ENCODE assay signal across 8 mouse cellular contexts in genomic region chr10:86301593-86302317, GRCm38 (mm10). TPM values are rescaled to one million over a fixed set of nuclear protein-coding genes. Genes with fewer than 3 reads are reported as not detected.
A peak's percentile ranks its signal among the peaks of the same experiment; 100 is the strongest.
DNase-seq lines count a peak whose midpoint lies in the region; ATAC-seq lines count a peak whose summit lies in the region.

No protein-coding gene starts in this region.

- no peaks in the 10 kb centered on the region for H3K9me3 ChIP-seq in heart, embryonic 12.5 days (replicated peaks)
- H3K9me3 ChIP-seq in limb, embryonic 12.5 days = no peaks in the 10 kb centered on the region
- no peaks in the 10 kb centered on the region for H3K9me3 ChIP-seq in neural tube, embryonic 12.5 days

- peaks cover 33% of the 10 kb centered on the region for H3K4me1 ChIP-seq in heart, embryonic 12.5 days (replicated peaks)
- peaks cover 40% of the 10 kb centered on the region for H3K4me1 ChIP-seq in limb, embryonic 12.5 days (replicated peaks)
- H3K4me1 ChIP-seq in neural tube, embryonic 12.5 days = peaks cover 10% of the 10 kb centered on the region

- peak; percentile 58 to 74 for DNase-seq in heart, adult 18-20 months
- no peak for DNase-seq in heart, postnatal 25 days (ENCODE audit: low spot score)
- DNase-seq in layer of hippocampus, adult 18-20 months (ENCODE audit: low spot score in 2 of 2) = no peak
- no peak for DNase-seq in layer of hippocampus, adult 11-12 months (ENCODE audit: low spot score)
- no peak for DNase-seq in urinary bladder, adult 18-20 months (ENCODE audit: low spot score in 2 of 2)

- intact Hi-C loops in heart, postnatal 25 days (cut with DNase I) = loop anchor here (2.0 kb wide), 2 partner anchors 39 to 151 kb away; no protein-coding TSS in a partner anchor

- peak overlapping the region; percentile 95 for H3K9ac ChIP-seq in heart, embryonic 12.5 days
- peak overlapping the region; percentile 84 for H3K9ac ChIP-seq in limb, embryonic 12.5 days (replicated peaks)
- H3K9ac ChIP-seq in neural tube, embryonic 12.5 days = peak overlapping the region; percentile 68; the same call in 1 of the 2 replicates

- peaks cover 10% of the 10 kb centered on the region for H3K36me3 ChIP-seq in heart, embryonic 12.5 days
- H3K36me3 ChIP-seq in limb, embryonic 12.5 days = peaks cover 10% of the 10 kb centered on the region; the same call in 1 of the 2 replicates
- H3K36me3 ChIP-seq in neural tube, embryonic 12.5 days = no peaks in the 10 kb centered on the region

- 4% methylated on average over 4 of the region's 4 CpGs for WGBS in heart, embryonic 12.5 days
- WGBS in limb, embryonic 12.5 days = 13% methylated on average over 4 of the region's 4 CpGs
- WGBS in neural tube, embryonic 12.5 days = 23% methylated on average over 4 of the region's 4 CpGs

- peak overlapping the region; percentile 83 for H3K4me3 ChIP-seq in heart, embryonic 12.5 days
- peak overlapping the region; percentile 66 for H3K4me3 ChIP-seq in limb, embryonic 12.5 days (replicated peaks)
- H3K4me3 ChIP-seq in neural tube, embryonic 12.5 days = peak overlapping the region; percentile 53

- peak overlapping the region; percentile 95 for H3K4me2 ChIP-seq in heart, embryonic 12.5 days
- H3K4me2 ChIP-seq in limb, embryonic 12.5 days = peak overlapping the region; percentile 85
- H3K4me2 ChIP-seq in neural tube, embryonic 12.5 days (replicated peaks) = peak overlapping the region; percentile 91

- H3K27ac ChIP-seq in heart, embryonic 12.5 days (ENCODE audit: poor library complexity, severe bottlenecking) = peak overlapping the region; percentile 87
- H3K27ac ChIP-seq in limb, embryonic 12.5 days = peak overlapping the region; percentile 82
- H3K27ac ChIP-seq in neural tube, embryonic 12.5 days = no peak overlapping the region

- ATAC-seq in heart, embryonic 12.5 days (ENCODE audit: insufficient number of reproducible peaks, low FRiP score) = no peak
- ATAC-seq in limb, embryonic 12.5 days (ENCODE audit: insufficient number of reproducible peaks, insufficient read depth, low FRiP score, low TSS enrichment, low read depth) = no peak
- no peak for ATAC-seq in neural tube, embryonic 12.5 days (ENCODE audit: low FRiP score, low read depth)

- no peaks in the 10 kb centered on the region for H3K27me3 ChIP-seq in heart, embryonic 12.5 days (replicated peaks)
- H3K27me3 ChIP-seq in limb, embryonic 12.5 days = no peaks in the 10 kb centered on the region; the same call in 1 of the 2 replicates
- H3K27me3 ChIP-seq in neural tube, embryonic 12.5 days (replicated peaks) = no peaks in the 10 kb centered on the region; the same call in 1 of the 2 replicates

RNA-seq across cellular contexts. Expression of gene Timp3, which starts 1.6 kb away (rescaled TPM):
- 100 to 1,000 TPM; 161 to 188 TPM for total RNA-seq in heart, adult 18-20 months (2021)
- 100 to 1,000 TPM; 135 to 205 TPM for total RNA-seq in heart, postnatal 25 days (2021)
- polyA plus RNA-seq in heart, embryonic 12.5 days (2016; fragmentation: Nextera tagmentation; extraction: Ambion mirVana) = 70.8 and 71.5 TPM in 2 replicates
- 66.3 and 69.4 TPM in 2 replicates for polyA plus RNA-seq in limb, embryonic 12.5 days (2016; fragmentation: Nextera tagmentation; extraction: Ambion mirVana)
- 40.4 and 47.9 TPM in 2 replicates for polyA plus RNA-seq in neural tube, embryonic 12.5 days (2016; fragmentation: Nextera tagmentation; extraction: Ambion mirVana)
- 10 to 100 TPM; 58.1 to 59.9 TPM for total RNA-seq in layer of hippocampus, adult 18-20 months (2021)

Comparison
In these comparisons a context has a peak if more than half of its experiments do, and no peak if none do; other contexts are left out.
1. DNase-seq: peak in heart, adult 18-20 months (2 of 2); none in heart, postnatal 25 days (single experiment), layer of hippocampus, adult 18-20 months (0 of 2), layer of hippocampus, adult 11-12 months (single experiment) and urinary bladder, adult 18-20 months (0 of 2).
2. Peak in every context shown above with its lines, with median percentiles within 50 percentile points of each other: H3K4me2 ChIP-seq, H3K4me3 ChIP-seq and H3K9ac ChIP-seq.